Mouse (Mus musculus) lung, postnatal 0 days (tissue): ENCODE data around the gene Ctsq.

Experiments used
- CTCF ChIP-seq: IDR thresholded peaks from 2 replicates; pipeline ENCODE4 v1.5.1; 2016; ENCODE audit warnings: antibody characterized with exemption, mild to moderate bottlenecking
- EP300 ChIP-seq: IDR thresholded peaks from 2 replicates; pipeline ENCODE4 v1.6.1; 2016; ENCODE audit warnings: antibody characterized with exemption, mild to moderate bottlenecking, control low read depth

DNA sequence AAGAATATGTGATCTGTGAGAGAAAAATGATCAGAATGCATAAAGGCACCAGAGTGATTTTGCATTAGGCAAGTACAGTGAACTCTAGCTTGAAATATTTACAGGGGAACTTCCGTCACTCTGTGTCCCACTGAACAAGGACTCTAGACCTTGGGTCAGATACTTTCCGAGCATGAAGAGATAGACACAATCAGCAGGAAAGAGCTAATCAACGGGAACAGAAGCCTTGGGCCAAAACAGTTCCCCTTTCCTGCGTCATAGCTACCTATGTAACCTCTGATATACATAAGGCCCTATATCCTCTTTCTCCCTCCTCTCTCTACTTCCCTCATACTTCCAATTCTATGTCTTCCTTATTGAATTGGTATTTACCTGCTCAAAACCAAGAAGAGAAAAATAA is 30.3 kb downstream of the Ctsq start:
- TF ChIP-seq EP300 (no peak), CTCF (no peak)
